Mouse (Mus musculus): ENCODE results near the gene Ada. TPM values are rescaled to one million over a fixed set of nuclear protein-coding genes. Genes with fewer than 3 reads are reported as not detected.
"Not testable (repeated sequence)": the region's sequence is repeated elsewhere in the genome, so short reads cannot be mapped to it uniquely, and the experiment has no call there.

Gene Ada
- polyA plus RNA-seq, 1 experiment from 2014 or later, result 4.7 TPM

GRCm38 (mm10) chr2:163688377-163688776 is 61.7 kb downstream of the Ada start:
- H3K36me3 ChIP-seq (ENCODE audit: control insufficient read depth, insufficient read depth, low read length); H3K27me3 ChIP-seq (ENCODE audit: control insufficient read depth, insufficient read depth, low read length); H3K9ac ChIP-seq (ENCODE audit: low read depth, low read length); H3K4me3 ChIP-seq (ENCODE audit: low read depth, low read length); H3K9me3 ChIP-seq (ENCODE audit: control insufficient read depth, low read length); H3K4me2 ChIP-seq (replicated peaks; ENCODE audit: low read depth, low read length); ATAC-seq (ENCODE audit: low FRiP score); DNase-seq (ENCODE audit: low spot score); H3K27ac ChIP-seq (ENCODE audit: low read depth, low read length); H3K4me1 ChIP-seq (replicated peaks; ENCODE audit: control insufficient read depth, insufficient read depth, low read length): not testable (repeated sequence)
- 91% methylated on average over 1 of the region's 1 CpGs for WGBS

DNA sequence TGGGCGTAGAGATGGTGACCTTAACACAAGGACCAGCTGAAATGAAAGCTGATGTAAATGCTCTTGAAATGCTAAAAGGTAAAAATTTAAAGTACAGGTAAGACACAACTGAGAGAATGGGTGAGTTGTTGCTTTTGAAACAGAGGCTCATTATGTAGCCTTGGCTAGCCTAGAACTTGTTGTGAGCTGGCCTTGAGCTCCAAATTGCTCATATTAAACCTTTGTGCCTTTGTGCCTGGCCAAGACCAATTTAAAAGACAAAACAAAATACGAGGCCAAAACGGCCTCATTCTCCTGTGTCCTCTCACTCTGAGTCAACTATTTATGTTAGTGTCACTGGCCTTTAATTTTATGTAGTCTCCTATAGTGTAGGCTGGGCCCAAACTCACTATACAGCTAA is 63.2 kb downstream of the Ada start:
- H3K9ac ChIP-seq (ENCODE audit: low read depth, low read length), result no peak overlapping the region
- DNase-seq (ENCODE audit: low spot score), result no peak

GRCm38 (mm10) chr2:163686233-163686632 is 63.8 kb downstream of the Ada start:
- Histone ChIP-seq H3K4me2 (replicated peaks; ENCODE audit: low read depth, low read length) (no peak overlapping the region), H3K36me3 (ENCODE audit: control insufficient read depth, insufficient read depth, low read length) (no peaks in the 10 kb centered on the region), H3K27me3 (ENCODE audit: control insufficient read depth, insufficient read depth, low read length) (no peaks in the 10 kb centered on the region), H3K9ac (ENCODE audit: low read depth, low read length) (no peak overlapping the region), H3K4me3 (ENCODE audit: low read depth, low read length) (no peak overlapping the region), H3K9me3 (ENCODE audit: control insufficient read depth, low read length) (no peaks in the 10 kb centered on the region), H3K27ac (ENCODE audit: low read depth, low read length) (no peak overlapping the region), H3K4me1 (replicated peaks; ENCODE audit: control insufficient read depth, insufficient read depth, low read length) (peaks cover 6% of the 10 kb centered on the region; the same call in 1 of the 2 replicates)
- ATAC-seq (ENCODE audit: low FRiP score) (no peak), DNase-seq (ENCODE audit: low spot score) (no peak)
- 79% methylated on average over 5 of the region's 5 CpGs for WGBS

More for the DNA sequence above, 63.2 kb downstream of the Ada start:
- 81% methylated on average over 3 of the region's 3 CpGs for WGBS
- no peak for ATAC-seq (ENCODE audit: low FRiP score)
- Histone ChIP-seq H3K4me2 (replicated peaks; ENCODE audit: low read depth, low read length) (no peak overlapping the region), H3K4me1 (replicated peaks; ENCODE audit: control insufficient read depth, insufficient read depth, low read length) (peaks cover 6% of the 10 kb centered on the region; the same call in 1 of the 2 replicates), H3K4me3 (ENCODE audit: low read depth, low read length) (no peak overlapping the region), H3K27me3 (ENCODE audit: control insufficient read depth, insufficient read depth, low read length) (no peaks in the 10 kb centered on the region), H3K9me3 (ENCODE audit: control insufficient read depth, low read length) (no peaks in the 10 kb centered on the region), H3K27ac (ENCODE audit: low read depth, low read length) (no peak overlapping the region), H3K36me3 (ENCODE audit: control insufficient read depth, insufficient read depth, low read length) (no peaks in the 10 kb centered on the region)

DNA sequence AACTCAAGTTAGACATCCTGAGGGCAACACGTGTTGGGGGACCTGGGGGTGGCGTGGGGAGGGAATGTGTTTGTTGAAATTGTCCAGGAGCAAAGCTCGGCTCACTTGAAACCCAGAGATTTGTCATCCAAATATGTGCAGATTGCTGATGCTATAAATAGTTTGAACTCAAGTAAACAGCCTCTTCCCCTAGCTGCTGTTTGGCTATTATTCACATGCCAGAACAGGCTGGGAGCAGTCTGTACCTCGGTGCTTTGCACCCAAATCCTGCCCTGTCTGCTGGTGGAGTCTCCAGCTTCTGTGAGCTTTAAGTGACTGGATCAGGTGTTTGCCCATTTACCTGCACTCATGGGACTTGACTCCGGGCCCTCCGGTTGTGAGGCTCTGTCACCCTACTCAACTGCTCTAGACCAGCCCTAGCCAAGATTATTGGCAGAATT is 64.3 kb downstream of the Ada start:
- WGBS, result 82% methylated on average over 6 of the region's 6 CpGs
- DNase-seq (ENCODE audit: low spot score), result no peak
- Histone ChIP-seq H3K27ac (ENCODE audit: low read depth, low read length) (no peak overlapping the region), H3K4me3 (ENCODE audit: low read depth, low read length) (no peak overlapping the region), H3K4me1 (replicated peaks; ENCODE audit: control insufficient read depth, insufficient read depth, low read length) (peaks cover 6% of the 10 kb centered on the region; the same call in 1 of the 2 replicates), H3K9me3 (ENCODE audit: control insufficient read depth, low read length) (no peaks in the 10 kb centered on the region), H3K9ac (ENCODE audit: low read depth, low read length) (no peak overlapping the region), H3K4me2 (replicated peaks; ENCODE audit: low read depth, low read length) (no peak overlapping the region), H3K36me3 (ENCODE audit: control insufficient read depth, insufficient read depth, low read length) (no peaks in the 10 kb centered on the region), H3K27me3 (ENCODE audit: control insufficient read depth, insufficient read depth, low read length) (no peaks in the 10 kb centered on the region)
- ATAC-seq (ENCODE audit: low FRiP score), result no peak

- H3K9ac ChIP-seq (ENCODE audit: low read depth, low read length), result no peak overlapping the region
- DNase-seq (ENCODE audit: low spot score) (no peak), ATAC-seq (ENCODE audit: low FRiP score) (no peak)
- no peaks in the 10 kb centered on the region for H3K27me3 ChIP-seq (ENCODE audit: control insufficient read depth, insufficient read depth, low read length)
- H3K27ac ChIP-seq (ENCODE audit: low read depth, low read length), result no peak overlapping the region
- no peak overlapping the region for H3K4me3 ChIP-seq (ENCODE audit: low read depth, low read length)
- H3K36me3 ChIP-seq (ENCODE audit: control insufficient read depth, insufficient read depth, low read length), result no peaks in the 10 kb centered on the region
- 73% methylated on average over 4 of the region's 4 CpGs for WGBS
- H3K9me3 ChIP-seq (ENCODE audit: control insufficient read depth, low read length), result no peaks in the 10 kb centered on the region
- no peak overlapping the region for H3K4me2 ChIP-seq (replicated peaks; ENCODE audit: low read depth, low read length)
- H3K4me1 ChIP-seq (replicated peaks; ENCODE audit: control insufficient read depth, insufficient read depth, low read length), result peaks cover under 1% of the 10 kb centered on the region; the same call in 1 of the 2 replicates
Observed at GRCm38 (mm10) chr2:163685287-163685686, 64.8 kb downstream of the Ada start.

- no peaks in the 10 kb centered on the region for H3K36me3 ChIP-seq (ENCODE audit: control insufficient read depth, insufficient read depth, low read length)
- H3K4me3 ChIP-seq (ENCODE audit: low read depth, low read length), result no peak overlapping the region
- no peaks in the 10 kb centered on the region for H3K4me1 ChIP-seq (replicated peaks; ENCODE audit: control insufficient read depth, insufficient read depth, low read length)
- no peak for ATAC-seq (ENCODE audit: low FRiP score)
- no peak overlapping the region for H3K27ac ChIP-seq (ENCODE audit: low read depth, low read length)
- no peak for DNase-seq (ENCODE audit: low spot score)
- 88% methylated on average over 2 of the region's 2 CpGs for WGBS
- H3K4me2 ChIP-seq (replicated peaks; ENCODE audit: low read depth, low read length), result no peak overlapping the region
- H3K9me3 ChIP-seq (ENCODE audit: control insufficient read depth, low read length), result no peaks in the 10 kb centered on the region
- no peaks in the 10 kb centered on the region for H3K27me3 ChIP-seq (ENCODE audit: control insufficient read depth, insufficient read depth, low read length)
- H3K9ac ChIP-seq (ENCODE audit: low read depth, low read length), result no peak overlapping the region
Observed at GRCm38 (mm10) chr2:163682344-163682743, 67.7 kb downstream of the Ada start.

GRCm38 (mm10) chr2:163676745-163677144 is 73.3 kb downstream of the Ada start:
- Histone ChIP-seq H3K36me3 (ENCODE audit: control insufficient read depth, insufficient read depth, low read length) (no peaks in the 10 kb centered on the region), H3K4me3 (ENCODE audit: low read depth, low read length) (no peak overlapping the region), H3K27ac (ENCODE audit: low read depth, low read length) (no peak overlapping the region), H3K4me1 (replicated peaks; ENCODE audit: control insufficient read depth, insufficient read depth, low read length) (no peaks in the 10 kb centered on the region), H3K9me3 (ENCODE audit: control insufficient read depth, low read length) (no peaks in the 10 kb centered on the region), H3K27me3 (ENCODE audit: control insufficient read depth, insufficient read depth, low read length) (no peaks in the 10 kb centered on the region), H3K9ac (ENCODE audit: low read depth, low read length) (no peak overlapping the region), H3K4me2 (replicated peaks; ENCODE audit: low read depth, low read length) (no peak overlapping the region)
- no peak for DNase-seq (ENCODE audit: low spot score)
- 94% methylated on average over 3 of the region's 3 CpGs for whole genome bisulfite sequencing
- ATAC-seq (ENCODE audit: low FRiP score), result no peak

Other genes starting within 250 kb of the Ada start
- gene Hnf4a, start 243.4 kb downstream of the Ada start, polyA plus RNA-seq (2014; fragmentation: Nextera tagmentation; extraction: Ambion mirVana), result not detected in 2 replicates
- 40.2 and 42.2 TPM in 2 replicates for gene Ttpal, start 147.9 kb downstream of the Ada start, polyA plus RNA-seq (2014; fragmentation: Nextera tagmentation; extraction: Ambion mirVana)
- gene Serinc3, start 105.1 kb downstream of the Ada start, polyA plus RNA-seq (2014; fragmentation: Nextera tagmentation; extraction: Ambion mirVana), result 35.7 and 38.4 TPM in 2 replicates
- gene Pkig, start 91.9 kb downstream of the Ada start, polyA plus RNA-seq (2014; fragmentation: Nextera tagmentation; extraction: Ambion mirVana), result 136 and 138 TPM in 2 replicates
- gene Ccn5, start 70.6 kb upstream of the Ada start, polyA plus RNA-seq (2014; fragmentation: Nextera tagmentation; extraction: Ambion mirVana), result 0.17 and 0.19 TPM in 2 replicates
- not detected in 2 replicates for gene Kcnk15, start 103.4 kb upstream of the Ada start, polyA plus RNA-seq (2014; fragmentation: Nextera tagmentation; extraction: Ambion mirVana)
- gene Rims4, start 168.4 kb upstream of the Ada start, polyA plus RNA-seq (2014; fragmentation: Nextera tagmentation; extraction: Ambion mirVana), result 0.68 and 0.71 TPM in 2 replicates
- gene Ywhab, start 244.7 kb upstream of the Ada start, polyA plus RNA-seq (2014; fragmentation: Nextera tagmentation; extraction: Ambion mirVana), result 327 and 328 TPM in 2 replicates

All from hindbrain, embryonic 11.5 days (tissue).